Mouse (Mus musculus): ENCODE results near the gene Idh1.
"Not testable (repeated sequence)": the region's sequence is repeated elsewhere in the genome, so short reads cannot be mapped to it uniquely, and the experiment has no call there.

GRCm38 (mm10) chr1:65229768-65230167 lies 43.5 kb upstream of the Idh1 start:
- not testable (repeated sequence) for TF ChIP-seq CTCF (IDR thresholded peaks at IDR 0.05; ENCODE audit: low read depth, low read length); POLR2A (IDR thresholded peaks at IDR 0.05; ENCODE audit: borderline replicate concordance, low read depth, low read length)
